Mouse (Mus musculus): Measurements from ENCODE around the gene Cachd1. TPM values are rescaled to one million over a fixed set of nuclear protein-coding genes. Genes with fewer than 3 reads are reported as not detected.

Gene Cachd1
- total and polyA plus RNA-seq, 3 experiments: 2.0 to 5.1 (median 3.5) TPM

- intact Hi-C loops (cut with DNase I): no loop called here
- H3K27ac ChIP-seq: no peak overlapping the region
- H3K4me3 ChIP-seq: no peak overlapping the region
- no peak for DNase-seq
- 78% methylated on average over 5 of the region's 5 CpGs for WGBS
- no peaks in the 10 kb centered on the region for H3K4me1 ChIP-seq (ENCODE audit: control insufficient read depth, insufficient read depth, low read length)
- TF ChIP-seq EP300 (IDR thresholded peaks at IDR 0.05; ENCODE audit: insufficient read depth, low read depth, low read length) (no peak), CTCF (IDR thresholded peaks at IDR 0.05) (no peak), POLR2A (IDR thresholded peaks at IDR 0.05; ENCODE audit: insufficient read depth, low read depth, low read length) (no peak)
- no peak overlapping the region for H3K9ac ChIP-seq (ENCODE audit: low read depth, low read length)
- no peaks in the 10 kb centered on the region for H3K79me2 ChIP-seq (replicated peaks; ENCODE audit: control insufficient read depth, insufficient read depth, low read length)
- no peaks in the 10 kb centered on the region for H3K36me3 ChIP-seq (ENCODE audit: control insufficient read depth, insufficient read depth, low read length)
- no peaks in the 10 kb centered on the region for H3K27me3 ChIP-seq (ENCODE audit: control insufficient read depth, insufficient read depth, low read length)
Observed at GRCm38 (mm10) chr4:100950316-100950715, 173.8 kb downstream of the Cachd1 start.

- Histone ChIP-seq H3K27me3 (ENCODE audit: control insufficient read depth, insufficient read depth, low read length) (no peaks in the 10 kb centered on the region), H3K9ac (ENCODE audit: low read depth, low read length) (no peak overlapping the region), H3K4me1 (ENCODE audit: control insufficient read depth, insufficient read depth, low read length) (no peaks in the 10 kb centered on the region), H3K79me2 (replicated peaks; ENCODE audit: control insufficient read depth, insufficient read depth, low read length) (no peaks in the 10 kb centered on the region), H3K36me3 (ENCODE audit: control insufficient read depth, insufficient read depth, low read length) (no peaks in the 10 kb centered on the region), H3K4me3 (no peak overlapping the region), H3K27ac (no peak overlapping the region)
- TF ChIP-seq POLR2A (IDR thresholded peaks at IDR 0.05; ENCODE audit: insufficient read depth, low read depth, low read length): no peak
- TF ChIP-seq EP300 (IDR thresholded peaks at IDR 0.05; ENCODE audit: insufficient read depth, low read depth, low read length): no peak
- TF ChIP-seq CTCF (IDR thresholded peaks at IDR 0.05): no peak
- 93% methylated on average over 8 of the region's 8 CpGs for WGBS
- no peak for DNase-seq
- intact Hi-C loops (cut with DNase I): no loop called here
Observed at GRCm38 (mm10) chr4:100951876-100952275, 175.4 kb downstream of the Cachd1 start.

GRCm38 (mm10) chr4:100963341-100963740 is 186.9 kb downstream of the Cachd1 start:
- no peak overlapping the region for H3K27ac ChIP-seq
- DNase-seq: no peak
- H3K4me3 ChIP-seq: no peak overlapping the region
- H3K27me3 ChIP-seq (ENCODE audit: control insufficient read depth, insufficient read depth, low read length): no peaks in the 10 kb centered on the region
- no peaks in the 10 kb centered on the region for H3K4me1 ChIP-seq (ENCODE audit: control insufficient read depth, insufficient read depth, low read length)
- WGBS: 97% methylated on average over 1 of the region's 1 CpGs
- no peak overlapping the region for H3K9ac ChIP-seq (ENCODE audit: low read depth, low read length)
- H3K79me2 ChIP-seq (replicated peaks; ENCODE audit: control insufficient read depth, insufficient read depth, low read length): no peaks in the 10 kb centered on the region
- intact Hi-C loops (cut with DNase I): no loop called here
- TF ChIP-seq EP300 (IDR thresholded peaks at IDR 0.05; ENCODE audit: insufficient read depth, low read depth, low read length) (no peak), CTCF (IDR thresholded peaks at IDR 0.05) (no peak), POLR2A (IDR thresholded peaks at IDR 0.05; ENCODE audit: insufficient read depth, low read depth, low read length) (no peak)
- no peaks in the 10 kb centered on the region; the same call in 1 of the 2 replicates for H3K36me3 ChIP-seq (ENCODE audit: control insufficient read depth, insufficient read depth, low read length)

GRCm38 (mm10) chr4:100963796-100964195 is 187.3 kb downstream of the Cachd1 start:
- 98% methylated on average over 8 of the region's 8 CpGs for WGBS
- Histone ChIP-seq H3K27ac (no peak overlapping the region), H3K4me1 (ENCODE audit: control insufficient read depth, insufficient read depth, low read length) (no peaks in the 10 kb centered on the region), H3K9ac (ENCODE audit: low read depth, low read length) (no peak overlapping the region), H3K36me3 (ENCODE audit: control insufficient read depth, insufficient read depth, low read length) (no peaks in the 10 kb centered on the region; the same call in 1 of the 2 replicates), H3K79me2 (replicated peaks; ENCODE audit: control insufficient read depth, insufficient read depth, low read length) (no peaks in the 10 kb centered on the region), H3K27me3 (ENCODE audit: control insufficient read depth, insufficient read depth, low read length) (no peaks in the 10 kb centered on the region), H3K4me3 (no peak overlapping the region)
- TF ChIP-seq EP300 (IDR thresholded peaks at IDR 0.05; ENCODE audit: insufficient read depth, low read depth, low read length) (no peak), CTCF (IDR thresholded peaks at IDR 0.05) (no peak), POLR2A (IDR thresholded peaks at IDR 0.05; ENCODE audit: insufficient read depth, low read depth, low read length) (no peak)
- no peak for DNase-seq
- intact Hi-C loops (cut with DNase I): no loop called here

- no peak overlapping the region for H3K9ac ChIP-seq (ENCODE audit: low read depth, low read length)
- H3K4me3 ChIP-seq: no peak overlapping the region
- H3K79me2 ChIP-seq (replicated peaks; ENCODE audit: control insufficient read depth, insufficient read depth, low read length): no peaks in the 10 kb centered on the region
- no peaks in the 10 kb centered on the region for H3K27me3 ChIP-seq (ENCODE audit: control insufficient read depth, insufficient read depth, low read length)
- H3K4me1 ChIP-seq (ENCODE audit: control insufficient read depth, insufficient read depth, low read length): no peaks in the 10 kb centered on the region
- no peak for TF ChIP-seq POLR2A (IDR thresholded peaks at IDR 0.05; ENCODE audit: insufficient read depth, low read depth, low read length)
- TF ChIP-seq CTCF (IDR thresholded peaks at IDR 0.05): no peak
- TF ChIP-seq EP300 (IDR thresholded peaks at IDR 0.05; ENCODE audit: insufficient read depth, low read depth, low read length): no peak
- WGBS: 74% methylated on average over 19 of the region's 19 CpGs
- DNase-seq: peak in 1 of 2 experiments; percentile 13
- H3K36me3 ChIP-seq (ENCODE audit: control insufficient read depth, insufficient read depth, low read length): no peaks in the 10 kb centered on the region; the same call in 1 of the 2 replicates
- intact Hi-C loops (cut with DNase I): no loop called here
- no peak overlapping the region for H3K27ac ChIP-seq
Observed at GRCm38 (mm10) chr4:100967703-100968392, 191.4 kb downstream of the Cachd1 start.

GRCm38 (mm10) chr4:100973641-100974454 is 197.4 kb downstream of the Cachd1 start:
- WGBS: 94% methylated on average over 16 of the region's 16 CpGs

More at GRCm38 (mm10) chr4:100973641-100974454, 197.4 kb downstream of the Cachd1 start:
- Histone ChIP-seq H3K4me1 (ENCODE audit: control insufficient read depth, insufficient read depth, low read length) (no peaks in the 10 kb centered on the region), H3K4me3 (no peak overlapping the region), H3K9ac (ENCODE audit: low read depth, low read length) (no peak overlapping the region), H3K27me3 (ENCODE audit: control insufficient read depth, insufficient read depth, low read length) (no peaks in the 10 kb centered on the region), H3K36me3 (ENCODE audit: control insufficient read depth, insufficient read depth, low read length) (no peaks in the 10 kb centered on the region), H3K79me2 (replicated peaks; ENCODE audit: control insufficient read depth, insufficient read depth, low read length) (no peaks in the 10 kb centered on the region), H3K27ac (no peak overlapping the region)
- TF ChIP-seq POLR2A (IDR thresholded peaks at IDR 0.05; ENCODE audit: insufficient read depth, low read depth, low read length) (no peak), CTCF (IDR thresholded peaks at IDR 0.05) (no peak), EP300 (IDR thresholded peaks at IDR 0.05; ENCODE audit: insufficient read depth, low read depth, low read length) (no peak)
- no peak for DNase-seq
- intact Hi-C loops (cut with DNase I): no loop called here

Data from heart, adult 2 months (tissue).